Mouse (Mus musculus) midbrain, embryonic 16.5 days (tissue): Measurements from ENCODE around the gene Nhsl2. TPM values are rescaled to one million over a fixed set of nuclear protein-coding genes. Genes with fewer than 3 reads are reported as not detected.
"Not testable (repeated sequence)": the region's sequence is repeated elsewhere in the genome, so short reads cannot be mapped to it uniquely, and the experiment has no call there.

ENCODE experiments used
- ATAC-seq: fragments of 200-750 bp; cut with Nextera tagmentation; 2 replicates; pipeline ENCODE4 v1.8.0; 2017; ENCODE audit warnings: moderate TSS enrichment
- H3K27ac ChIP-seq: fragments of 300-500 bp; sonication (generic); 2 replicates; pipeline ENCODE4 v1.5.1; 2014; ENCODE audit warnings: mild to moderate bottlenecking, low read length, mixed read lengths
- H3K27me3 ChIP-seq: fragments of 300-500 bp; sonication (generic); 2 replicates; pipeline ENCODE4 v1.6.1; 2014; ENCODE audit warnings: low read depth, low read length, mixed read lengths; ENCODE audit not compliant: control insufficient read depth, insufficient read depth
- H3K36me3 ChIP-seq: fragments of 300-500 bp; sonication (generic); 2 replicates; pipeline ENCODE4 v1.6.1; 2014; ENCODE audit warnings: mild to moderate bottlenecking, low read length, moderate library complexity, mixed read lengths; ENCODE audit not compliant: control insufficient read depth, insufficient read depth
- H3K4me1 ChIP-seq: fragments of 300-500 bp; sonication (generic); 2 replicates; pipeline ENCODE4 v1.6.1; 2014; ENCODE audit warnings: mild to moderate bottlenecking, low read length, mixed read lengths; ENCODE audit not compliant: control insufficient read depth, insufficient read depth
- H3K4me2 ChIP-seq: fragments of 300-500 bp; sonication (generic); 2 replicates; pipeline ENCODE4 v1.6.1; 2014; ENCODE audit warnings: mild to moderate bottlenecking, low read length, mixed read lengths
- H3K4me3 ChIP-seq: fragments of 300-500 bp; sonication (generic); 2 replicates; pipeline ENCODE4 v1.5.1; 2014; ENCODE audit warnings: low read depth, mild to moderate bottlenecking, low read length, moderate library complexity, mixed read lengths
- H3K9ac ChIP-seq: fragments of 300-500 bp; sonication (generic); 2 replicates; pipeline ENCODE4 v1.6.1; 2014; ENCODE audit warnings: low read depth, low read length, mixed read lengths
- H3K9me3 ChIP-seq: fragments of 300-500 bp; sonication (generic); replicated peaks from 2 replicates; pipeline ENCODE4 v1.6.1; 2014; ENCODE audit warnings: mild to moderate bottlenecking, low read length, mixed read lengths; ENCODE audit not compliant: control insufficient read depth, poor library complexity, severe bottlenecking
- WGBS: fragments of 180-500 bp; shearing (Covaris S2); extraction: QIAGEN DNeasy Blood & Tissue Kit; methylation state at CpG from one replicate; pipeline ENCODE4 v1.1.7; 2014; 5-methylcytosine and 5-hydroxymethylcytosine counted together
- polyA plus RNA-seq: library from polyadenylated mRNA; unstranded; fragments of >200 nt; fragmentation: Nextera tagmentation; extraction: Ambion mirVana; gene quantifications from 2 replicates; pipeline ENCODE4 v1.2.1, GENCODE M21; 2015

Nhsl2 gene
- polyA plus RNA-seq, 1 experiment from 2014 or later, result 6.0 TPM

GRCm38 (mm10) chrX:102085798-102086443 lies 236.7 kb downstream of the Nhsl2 start:
- Histone ChIP-seq H3K4me3 (no peak overlapping the region), H3K36me3 (no peaks in the 10 kb centered on the region), H3K9me3 (no peaks in the 10 kb centered on the region), H3K4me2 (no peak overlapping the region), H3K27me3 (no peaks in the 10 kb centered on the region; the same call in 1 of the 2 replicates), H3K4me1 (peaks cover 9% of the 10 kb centered on the region), H3K27ac (no peak overlapping the region), H3K9ac (no peak overlapping the region)
- no peak for ATAC-seq
- WGBS, result 88% methylated on average over 8 of the region's 8 CpGs

DNA sequence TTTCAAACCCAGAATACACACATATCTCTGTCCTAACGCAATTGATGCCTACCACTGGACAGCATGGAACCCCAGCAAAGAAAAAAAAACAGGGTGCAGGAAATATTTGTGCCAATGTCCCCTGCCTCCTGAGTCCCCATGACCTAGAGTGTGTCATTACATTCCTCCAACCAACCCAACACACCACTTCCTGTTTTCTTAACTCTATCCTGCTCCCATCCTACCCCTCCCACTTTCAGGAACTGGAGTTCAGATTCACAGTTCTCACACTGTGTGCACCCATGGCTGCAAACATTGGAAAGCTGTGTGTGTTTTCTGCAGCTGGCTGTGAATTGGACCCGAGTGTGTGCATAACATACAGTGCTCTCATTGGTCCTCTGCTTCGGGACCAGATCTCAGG lies 241.4 kb downstream of the Nhsl2 start:
- H3K4me1 ChIP-seq, result no peaks in the 10 kb centered on the region
- ATAC-seq, result no peak
- H3K4me3 ChIP-seq, result no peak overlapping the region
- no peak overlapping the region for H3K27ac ChIP-seq
- no peaks in the 10 kb centered on the region; the same call in 1 of the 2 replicates for H3K27me3 ChIP-seq
- H3K36me3 ChIP-seq, result no peaks in the 10 kb centered on the region
- H3K9ac ChIP-seq, result no peak overlapping the region
- H3K4me2 ChIP-seq, result no peak overlapping the region
- no peaks in the 10 kb centered on the region for H3K9me3 ChIP-seq
- WGBS, result 88% methylated on average over 3 of the region's 3 CpGs

GRCm38 (mm10) chrX:102094381-102094904 lies 245.3 kb downstream of the Nhsl2 start:
- Histone ChIP-seq H3K27ac (no peak overlapping the region), H3K9me3 (no peaks in the 10 kb centered on the region), H3K4me2 (no peak overlapping the region), H3K9ac (no peak overlapping the region), H3K4me1 (no peaks in the 10 kb centered on the region), H3K27me3 (no peaks in the 10 kb centered on the region), H3K4me3 (no peak overlapping the region), H3K36me3 (no peaks in the 10 kb centered on the region)
- 75% methylated on average over 7 of the region's 7 CpGs for WGBS
- ATAC-seq, result no peak

DNA sequence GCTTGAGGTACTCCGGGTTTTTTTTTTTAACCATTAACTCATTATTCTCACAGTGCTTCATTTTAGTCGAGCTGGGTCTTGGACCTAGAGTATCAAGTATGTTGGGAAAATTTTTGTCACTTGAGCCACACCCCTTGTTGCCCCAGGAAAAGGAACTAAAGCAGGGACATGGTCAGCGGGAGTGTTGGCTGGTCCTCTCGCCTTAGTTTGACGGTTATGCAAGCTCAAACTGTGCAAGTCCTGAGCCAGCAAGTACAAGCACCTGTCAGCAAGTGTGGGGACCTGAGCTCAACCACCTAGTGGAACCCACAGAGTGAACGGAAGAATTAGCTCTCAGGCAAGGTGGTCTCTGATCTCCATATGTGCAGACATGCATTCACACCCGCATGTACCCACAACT lies 252.7 kb downstream of the Nhsl2 start:
- Histone ChIP-seq H3K4me1 (no peaks in the 10 kb centered on the region), H3K9me3 (no peaks in the 10 kb centered on the region), H3K36me3 (no peaks in the 10 kb centered on the region), H3K4me3 (no peak overlapping the region), H3K27me3 (no peaks in the 10 kb centered on the region), H3K9ac (no peak overlapping the region), H3K4me2 (no peak overlapping the region), H3K27ac (no peak overlapping the region)
- 64% methylated on average over 7 of the region's 7 CpGs for WGBS
- ATAC-seq, result no peak

DNA sequence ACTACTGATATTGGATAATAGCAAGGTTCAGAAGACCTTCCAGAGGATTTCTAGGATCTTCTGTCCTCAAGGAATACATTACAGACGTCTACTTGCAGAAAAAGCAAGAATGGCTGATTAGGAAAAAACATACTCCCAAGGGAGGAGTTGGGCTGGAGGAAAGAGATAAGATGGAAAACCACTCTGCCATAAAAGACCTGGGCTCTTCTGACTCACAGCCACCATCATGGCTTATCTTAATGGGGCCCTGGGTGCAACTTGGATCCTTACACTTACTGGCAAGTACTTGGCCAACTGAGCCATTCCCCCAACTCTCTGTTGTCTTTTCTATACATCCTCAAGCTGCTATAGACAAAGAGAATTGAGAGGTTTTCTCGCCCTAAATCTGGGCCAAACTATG lies 254.6 kb downstream of the Nhsl2 start:
- not testable (repeated sequence) for H3K9me3 ChIP-seq, H3K27ac ChIP-seq, H3K4me2 ChIP-seq, H3K27me3 ChIP-seq, H3K9ac ChIP-seq, H3K4me1 ChIP-seq, ATAC-seq, H3K36me3 ChIP-seq, H3K4me3 ChIP-seq
- WGBS, result 52% methylated on average over 2 of the region's 2 CpGs

DNA sequence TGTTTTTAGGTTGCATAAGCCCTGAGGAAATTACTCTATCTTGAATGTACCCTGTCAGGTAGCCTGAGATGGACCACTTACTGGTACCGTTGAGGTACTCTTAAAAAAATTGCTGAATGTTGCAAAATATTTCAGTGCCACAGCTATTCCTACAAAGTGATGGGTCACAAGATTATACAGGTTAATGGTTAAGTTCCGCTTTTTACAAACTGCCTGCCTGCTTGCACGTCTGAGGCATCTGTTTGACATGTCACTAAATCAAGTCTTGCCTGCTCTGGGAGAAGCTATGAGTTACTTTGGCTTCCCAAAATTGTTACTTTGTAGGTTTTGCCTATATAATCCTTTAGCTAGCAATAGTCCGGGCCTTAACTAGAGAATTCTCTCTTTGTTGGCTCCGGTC lies 260.2 kb downstream of the Nhsl2 start:
- not testable (repeated sequence) for H3K27me3 ChIP-seq, H3K36me3 ChIP-seq, H3K4me1 ChIP-seq, H3K4me2 ChIP-seq, H3K9ac ChIP-seq, H3K27ac ChIP-seq, H3K4me3 ChIP-seq, ATAC-seq, H3K9me3 ChIP-seq
- WGBS, result 89% methylated on average over 5 of the region's 5 CpGs

- Histone ChIP-seq H3K4me2 (no peak overlapping the region), H3K27ac (peak overlapping the region; percentile 76), H3K4me1 (peaks cover 7% of the 10 kb centered on the region), H3K4me3 (no peak overlapping the region), H3K27me3 (no peaks in the 10 kb centered on the region; the same call in 1 of the 2 replicates), H3K36me3 (no peaks in the 10 kb centered on the region), H3K9ac (no peak overlapping the region), H3K9me3 (no peaks in the 10 kb centered on the region)
- ATAC-seq, result no peak
- 22% methylated on average over 4 of the region's 4 CpGs for WGBS
Measured at GRCm38 (mm10) chrX:102115676-102116075, 266.5 kb downstream of the Nhsl2 start.

DNA sequence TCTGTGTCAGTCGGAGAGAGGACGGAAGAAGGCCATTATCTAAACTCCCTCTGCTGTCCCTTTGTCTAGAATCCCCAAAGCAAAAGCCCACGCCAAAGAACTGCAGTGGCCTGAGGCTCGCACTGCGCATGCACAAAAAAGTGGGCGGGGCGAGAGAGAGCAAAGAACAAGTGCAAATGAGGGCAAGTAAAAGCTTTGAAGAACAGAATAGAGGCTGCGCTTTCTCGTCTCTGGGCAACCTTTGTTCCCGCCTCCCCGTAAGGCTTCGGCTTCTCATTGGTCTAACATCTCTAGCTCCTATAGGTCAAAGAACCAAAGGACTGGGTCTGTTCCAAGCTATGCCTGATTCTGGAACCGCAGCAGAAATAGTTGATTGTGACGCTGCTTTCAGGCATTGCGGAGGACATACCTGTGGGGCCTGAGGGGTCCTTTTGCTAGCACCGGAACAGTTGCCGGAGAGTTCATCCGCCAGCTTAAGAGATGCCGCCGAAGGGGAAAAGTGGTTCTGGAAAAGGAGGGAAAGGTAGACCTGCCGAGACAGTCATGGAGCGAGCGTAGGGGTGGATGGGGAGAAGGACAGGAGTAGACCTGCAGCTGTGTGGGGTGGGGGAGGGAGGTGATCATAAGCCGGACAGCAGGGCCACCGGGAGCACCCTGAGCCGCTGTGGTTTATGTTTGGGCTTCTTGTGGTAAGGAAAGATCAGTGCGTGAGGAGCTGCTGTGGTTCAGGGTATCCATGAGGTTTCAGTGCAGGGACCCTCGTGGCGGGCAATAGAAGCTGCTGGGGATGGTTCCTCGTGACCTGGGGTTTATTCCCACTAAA lies 270.1 kb downstream of the Nhsl2 start, which contains the start of gene Pin4:
TSS of gene Pin4 (plus strand) at position 406 of the 823 bp plus-strand sequence.
- Histone ChIP-seq H3K9ac (peak within 1 kb of the TSS; percentile 66), H3K27me3 (no peaks in the 10 kb centered on the region), H3K4me1 (peaks cover 7% of the 10 kb centered on the region), H3K27ac (peak within 1 kb of the TSS; percentile 81), H3K4me3 (peak within 1 kb of the TSS; percentile 53), H3K9me3 (no peaks in the 10 kb centered on the region), H3K4me2 (peak within 1 kb of the TSS; percentile 73), H3K36me3 (peaks cover 3% of the 10 kb centered on the region; the same call in 1 of the 2 replicates)
- ATAC-seq, result peak; percentile 99
- WGBS, result 19% methylated on average over 30 of the region's 30 CpGs

DNA sequence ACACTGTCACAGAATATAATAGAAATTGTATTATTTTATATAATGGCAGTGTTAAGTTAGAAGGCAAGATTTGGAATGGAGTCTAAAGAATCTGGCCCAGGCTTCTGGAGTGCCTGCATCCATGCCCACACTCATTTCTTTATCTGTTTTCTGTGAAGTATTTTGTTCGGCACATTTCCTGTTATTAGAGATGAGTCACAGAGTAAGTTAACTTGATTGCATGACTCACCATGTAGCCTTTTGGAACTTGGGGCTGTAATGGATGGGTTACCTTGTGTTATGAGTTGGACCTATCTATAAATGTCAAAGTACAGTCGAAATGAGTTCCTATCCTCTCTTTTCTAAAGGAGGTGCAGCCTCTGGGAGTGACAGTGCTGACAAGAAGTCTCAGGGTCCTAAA lies 272.1 kb downstream of the Nhsl2 start:
- no peak overlapping the region for H3K4me2 ChIP-seq
- H3K4me1 ChIP-seq, result peaks cover 7% of the 10 kb centered on the region
- peaks cover 3% of the 10 kb centered on the region; the same call in 1 of the 2 replicates for H3K36me3 ChIP-seq
- no peak overlapping the region for H3K4me3 ChIP-seq
- H3K9me3 ChIP-seq, result no peaks in the 10 kb centered on the region
- ATAC-seq, result no peak
- no peaks in the 10 kb centered on the region for H3K27me3 ChIP-seq
- WGBS, result 93% methylated on average over 2 of the region's 2 CpGs
- no peak overlapping the region for H3K27ac ChIP-seq
- H3K9ac ChIP-seq, result no peak overlapping the region
